Comparison of ENCODE assay signal across 14 mouse cellular contexts in the genomic region with DNA sequence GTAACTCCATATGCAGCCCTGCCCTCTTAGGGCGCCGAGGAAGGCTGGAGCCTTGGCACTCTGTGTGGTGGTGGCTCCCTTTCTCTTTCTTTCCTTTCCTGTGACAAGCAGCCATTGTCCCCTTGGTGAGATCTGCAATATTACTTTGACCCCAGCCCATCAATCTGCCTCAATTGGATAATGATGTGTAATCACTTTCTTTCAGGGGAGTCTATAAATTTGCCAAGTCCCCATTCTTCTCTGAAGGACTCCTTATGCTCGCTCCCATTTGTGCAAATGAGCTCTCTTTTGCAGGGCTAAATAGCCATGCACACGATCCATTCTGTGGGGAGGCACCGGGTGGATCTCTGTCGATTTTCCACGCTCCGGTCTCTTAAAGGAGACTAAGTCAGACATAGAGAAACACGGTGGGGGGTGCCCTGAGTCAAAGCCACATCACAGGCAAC.
DNase-seq lines count a peak whose midpoint lies in the region; ATAC-seq lines count a peak whose summit lies in the region.
"Had no signal": no experiment of that assay in that cellular context is flagged by ENCODE, and none has a peak within 500 bp of the region (broad histone marks: within the 10 kb centered on the region; RNA-seq: fewer than 3 reads in every experiment).

No protein-coding gene starts in this region.

- WGBS in forebrain, embryonic 12.5 days = 5% methylated on average over 9 of the region's 9 CpGs
- 8% methylated on average over 9 of the region's 9 CpGs for WGBS in neural tube, embryonic 15.5 days
- WGBS in intestine, embryonic 15.5 days = 71% methylated on average over 9 of the region's 9 CpGs

- 0 out of 2 replicates have a peak overlapping the region, but pooled peaks have one; percentile 53 for H3K27ac ChIP-seq in forebrain, embryonic 12.5 days
- H3K27ac ChIP-seq in neural tube, embryonic 15.5 days (replicated peaks) = no peak overlapping the region
- H3K27ac ChIP-seq in intestine, embryonic 15.5 days = no peak overlapping the region
- H3K27ac ChIP-seq: limb, embryonic 13.5 days; stomach, postnatal 0 days had no signal

- H3K9me3 ChIP-seq in forebrain, embryonic 12.5 days = no peaks in the 10 kb centered on the region
- no peaks in the 10 kb centered on the region for H3K9me3 ChIP-seq in neural tube, embryonic 15.5 days (replicated peaks)
- no peaks in the 10 kb centered on the region for H3K9me3 ChIP-seq in intestine, embryonic 15.5 days
- H3K9me3 ChIP-seq: limb, embryonic 13.5 days had no signal

- peaks cover 18% of the 10 kb centered on the region for H3K4me1 ChIP-seq in forebrain, embryonic 12.5 days
- peaks cover 12% of the 10 kb centered on the region for H3K4me1 ChIP-seq in neural tube, embryonic 15.5 days
- no peaks in the 10 kb centered on the region for H3K4me1 ChIP-seq in intestine, embryonic 15.5 days (replicated peaks)
- H3K4me1 ChIP-seq: limb, embryonic 13.5 days had no signal

- peak; percentile 87 for DNase-seq in embryo, embryonic 11 days
- peak; percentile 87 for DNase-seq in mesoderm, embryonic 11.5 days (ENCODE audit: low read depth, low spot score)
- DNase-seq in kidney, adult 18-20 months = no peak
- DNase-seq: gastrocnemius, postnatal 25 days; heart, postnatal 36 days; kidney, postnatal 25 days; right cerebral cortex, postnatal 4 days had no signal

- H3K4me3 ChIP-seq in forebrain, embryonic 12.5 days (replicated peaks) = no peak overlapping the region; the same call in 1 of the 2 replicates
- no peak overlapping the region for H3K4me3 ChIP-seq in neural tube, embryonic 15.5 days (replicated peaks)
- H3K4me3 ChIP-seq in intestine, embryonic 15.5 days (replicated peaks) = no peak overlapping the region
- H3K4me3 ChIP-seq: limb, embryonic 13.5 days; myocyte had no signal

- H3K4me2 ChIP-seq in forebrain, embryonic 12.5 days = peak overlapping the region; percentile 39
- peak overlapping the region; percentile 26 for H3K4me2 ChIP-seq in neural tube, embryonic 15.5 days
- no peak overlapping the region for H3K4me2 ChIP-seq in intestine, embryonic 15.5 days (replicated peaks)
- H3K4me2 ChIP-seq: limb, embryonic 13.5 days had no signal

- no peaks in the 10 kb centered on the region for H3K36me3 ChIP-seq in forebrain, embryonic 12.5 days (replicated peaks)
- no peaks in the 10 kb centered on the region for H3K36me3 ChIP-seq in neural tube, embryonic 15.5 days
- H3K36me3 ChIP-seq in intestine, embryonic 15.5 days = no peaks in the 10 kb centered on the region
- H3K36me3 ChIP-seq: limb, embryonic 13.5 days had no signal

- ATAC-seq in forebrain, embryonic 12.5 days (ENCODE audit: low FRiP score) = peak; percentile 94
- ATAC-seq in neural tube, embryonic 15.5 days (ENCODE audit: low FRiP score) = peak; percentile 93
- ATAC-seq in monocyte, adult 5-6 weeks (replicated peaks; ENCODE audit: insufficient number of reproducible peaks, low FRiP score, low TSS enrichment, poor library complexity, severe bottlenecking) = no peak
- ATAC-seq in intestine, embryonic 15.5 days = no peak

- H3K9ac ChIP-seq in forebrain, embryonic 12.5 days = no peak overlapping the region
- no peak overlapping the region for H3K9ac ChIP-seq in neural tube, embryonic 15.5 days (replicated peaks)
- H3K9ac ChIP-seq in intestine, embryonic 15.5 days = no peak overlapping the region
- H3K9ac ChIP-seq: limb, embryonic 13.5 days had no signal

- peaks cover 48% of the 10 kb centered on the region for H3K27me3 ChIP-seq in forebrain, embryonic 12.5 days
- H3K27me3 ChIP-seq in neural tube, embryonic 15.5 days (replicated peaks) = peaks cover 10% of the 10 kb centered on the region
- H3K27me3 ChIP-seq in intestine, embryonic 15.5 days (replicated peaks) = no peaks in the 10 kb centered on the region
- H3K27me3 ChIP-seq: limb, embryonic 13.5 days had no signal

Comparison
In these comparisons a context has a peak if more than half of its experiments do, and no peak if none do; other contexts are left out.
1. ATAC-seq: peak in forebrain, embryonic 12.5 days (single experiment) and neural tube, embryonic 15.5 days (single experiment); none in monocyte, adult 5-6 weeks (single experiment) and intestine, embryonic 15.5 days (single experiment).